Mouse (Mus musculus) urinary bladder, adult 2 months (tissue): ENCODE results near the gene H2-Oa. TPM values are rescaled to one million over a fixed set of nuclear protein-coding genes. Genes with fewer than 3 reads are reported as not detected.

Source experiments
- DNase-seq: peaks from one replicate; pipeline ENCODE4 v3.0.0; 2022; ENCODE audit warnings: low spot score
- polyA plus RNA-seq: library from polyadenylated mRNA; depleted of rRNA; stranded (reverse); fragments of >200 nt; gene quantifications from 2 replicates; pipeline ENCODE4 v1.2.3, GENCODE M21; 2012

H2-Oa gene
- polyA plus RNA-seq, 1 experiment, result 2.1 TPM

- no peak for DNase-seq
These were observed 9.0 kb downstream of the H2-Oa start for GRCm38 (mm10) chr17:34101185-34101584.

- DNase-seq, result peak; percentile 89
These were observed 9.5 kb downstream of the H2-Oa start for GRCm38 (mm10) chr17:34101604-34102032.

- DNase-seq, result no peak
These were observed 10.7 kb downstream of the H2-Oa start for GRCm38 (mm10) chr17:34102831-34103230.

- no peak for DNase-seq
These were observed 12.7 kb downstream of the H2-Oa start for GRCm38 (mm10) chr17:34104804-34105203.

GRCm38 (mm10) chr17:34106555-34106954 is 14.4 kb downstream of the H2-Oa start:
- DNase-seq, result no peak

GRCm38 (mm10) chr17:34107109-34107867 is 15.1 kb downstream of the H2-Oa start:
- DNase-seq, result no peak

- no peak for DNase-seq
These were observed 16.3 kb downstream of the H2-Oa start for GRCm38 (mm10) chr17:34108460-34108859.

- no peak for DNase-seq
These were observed 17.1 kb downstream of the H2-Oa start for GRCm38 (mm10) chr17:34109038-34109805.

GRCm38 (mm10) chr17:34109806-34110195 is 17.7 kb downstream of the H2-Oa start:
- DNase-seq, result no peak

GRCm38 (mm10) chr17:34110309-34110708 is 18.2 kb downstream of the H2-Oa start:
- DNase-seq, result no peak

- no peak for DNase-seq
These were observed 22.0 kb downstream of the H2-Oa start for GRCm38 (mm10) chr17:34114114-34114513.

- no peak for DNase-seq
These were observed 24.7 kb downstream of the H2-Oa start for GRCm38 (mm10) chr17:34116736-34117370.

GRCm38 (mm10) chr17:34117421-34118112 is 25.4 kb downstream of the H2-Oa start:
- DNase-seq, result no peak

GRCm38 (mm10) chr17:34118113-34118872 is 26.2 kb downstream of the H2-Oa start:
- peak; percentile 38 for DNase-seq

- no peak for DNase-seq
These were observed 26.7 kb downstream of the H2-Oa start for GRCm38 (mm10) chr17:34118873-34119248.

- peak; percentile 100 for DNase-seq
These were observed 27.4 kb downstream of the H2-Oa start, which contains the start of gene H2-DMa for GRCm38 (mm10) chr17:34119249-34120179. Gene H2-DMa, plus strand, starts transcription at chr17:34119541.

- peak; percentile 74 for DNase-seq
These were observed 28.1 kb downstream of the H2-Oa start for GRCm38 (mm10) chr17:34120180-34120723.

GRCm38 (mm10) chr17:34120814-34121171 is 28.7 kb downstream of the H2-Oa start:
- peak; percentile 87 for DNase-seq

- DNase-seq, result peak; percentile 86
These were observed 29.2 kb downstream of the H2-Oa start for GRCm38 (mm10) chr17:34121172-34121878.
